Mouse (Mus musculus): ENCODE measurements around the gene Abcd4. TPM values are rescaled to one million over a fixed set of nuclear protein-coding genes. Genes with fewer than 3 reads are reported as not detected.

Abcd4 gene
- polyA plus RNA-seq (2012; rRNA removed), result 1.8 TPM in 2 replicates

GRCm38 (mm10) chr12:84616977-84617630 is at the start of gene Abcd4:
TSS of gene Abcd4 (minus strand) at chr12:84617413.
- Histone ChIP-seq H3K4me3 (ENCODE audit: control insufficient read depth, low read depth, low read length) (peak within 1 kb of the TSS; percentile 82), H3K27me3 (ENCODE audit: control insufficient read depth, insufficient read depth, low read length) (no peaks in the 10 kb centered on the region), H3K27ac (ENCODE audit: control insufficient read depth, insufficient read depth, low read depth, low read length) (peak within 1 kb of the TSS; percentile 9), H3K36me3 (ENCODE audit: control insufficient read depth, insufficient read depth, low read length) (no peaks in the 10 kb centered on the region), H3K4me1 (ENCODE audit: control insufficient read depth, insufficient read depth, low read length) (peaks cover 16% of the 10 kb centered on the region)
- TF ChIP-seq POLR2A (IDR thresholded peaks at IDR 0.05; ENCODE audit: control insufficient read depth, low read depth, low read length), result peak; percentile 50
- peak; percentile 11; the same call in 1 of the 2 replicates for TF ChIP-seq CTCF (IDR thresholded peaks at IDR 0.05; ENCODE audit: control insufficient read depth, insufficient read depth, insufficient replicate concordance, low read depth, low read length)

- no peak for TF ChIP-seq POLR2A (IDR thresholded peaks at IDR 0.05; ENCODE audit: control insufficient read depth, low read depth, low read length)
- peak; percentile 92; the same call in 1 of the 2 replicates for TF ChIP-seq CTCF (IDR thresholded peaks at IDR 0.05; ENCODE audit: control insufficient read depth, insufficient read depth, insufficient replicate concordance, low read depth, low read length)
- no peaks in the 10 kb centered on the region; the same call in 1 of the 2 replicates for H3K27me3 ChIP-seq (ENCODE audit: control insufficient read depth, insufficient read depth, low read length)
- H3K4me3 ChIP-seq (ENCODE audit: control insufficient read depth, low read depth, low read length), result no peak overlapping the region
- no peak overlapping the region for H3K27ac ChIP-seq (ENCODE audit: control insufficient read depth, insufficient read depth, low read depth, low read length)
- H3K4me1 ChIP-seq (ENCODE audit: control insufficient read depth, insufficient read depth, low read length), result no peaks in the 10 kb centered on the region; the same call in none of the 2 replicates
- no peaks in the 10 kb centered on the region for H3K36me3 ChIP-seq (ENCODE audit: control insufficient read depth, insufficient read depth, low read length)
Observed at GRCm38 (mm10) chr12:84653912-84654311, 36.7 kb upstream of the Abcd4 start.

GRCm38 (mm10) chr12:84650234-84650633 is 33.0 kb upstream of the Abcd4 start:
- TF ChIP-seq POLR2A (IDR thresholded peaks at IDR 0.05; ENCODE audit: control insufficient read depth, low read depth, low read length), result no peak
- TF ChIP-seq CTCF (IDR thresholded peaks at IDR 0.05; ENCODE audit: control insufficient read depth, insufficient read depth, insufficient replicate concordance, low read depth, low read length), result no peak
- Histone ChIP-seq H3K36me3 (ENCODE audit: control insufficient read depth, insufficient read depth, low read length) (no peaks in the 10 kb centered on the region), H3K4me3 (ENCODE audit: control insufficient read depth, low read depth, low read length) (peak overlapping the region; percentile 13), H3K27ac (ENCODE audit: control insufficient read depth, insufficient read depth, low read depth, low read length) (no peak overlapping the region), H3K27me3 (ENCODE audit: control insufficient read depth, insufficient read depth, low read length) (no peaks in the 10 kb centered on the region; the same call in 1 of the 2 replicates), H3K4me1 (ENCODE audit: control insufficient read depth, insufficient read depth, low read length) (no peaks in the 10 kb centered on the region; the same call in none of the 2 replicates)

- H3K27me3 ChIP-seq (ENCODE audit: control insufficient read depth, insufficient read depth, low read length), result peaks cover 6% of the 10 kb centered on the region
- H3K4me3 ChIP-seq (ENCODE audit: control insufficient read depth, low read depth, low read length), result peak within 1 kb of the TSS; percentile 49
- no peak for TF ChIP-seq CTCF (IDR thresholded peaks at IDR 0.05; ENCODE audit: control insufficient read depth, insufficient read depth, insufficient replicate concordance, low read depth, low read length)
- TF ChIP-seq POLR2A (IDR thresholded peaks at IDR 0.05; ENCODE audit: control insufficient read depth, low read depth, low read length), result no peak
Observed at GRCm38 (mm10) chr12:84640654-84641053, 23.4 kb upstream of the Abcd4 start, which contains the start of gene Vrtn. TSS of gene Vrtn (plus strand) at chr12:84641019.

GRCm38 (mm10) chr12:84640253-84640652 is 23.0 kb upstream of the Abcd4 start:
- peaks cover 8% of the 10 kb centered on the region for H3K4me1 ChIP-seq (ENCODE audit: control insufficient read depth, insufficient read depth, low read length)
- no peak overlapping the region for H3K4me3 ChIP-seq (ENCODE audit: control insufficient read depth, low read depth, low read length)
- no peaks in the 10 kb centered on the region for H3K36me3 ChIP-seq (ENCODE audit: control insufficient read depth, insufficient read depth, low read length)
- H3K27me3 ChIP-seq (ENCODE audit: control insufficient read depth, insufficient read depth, low read length), result peaks cover 6% of the 10 kb centered on the region
- TF ChIP-seq POLR2A (IDR thresholded peaks at IDR 0.05; ENCODE audit: control insufficient read depth, low read depth, low read length) (no peak), CTCF (IDR thresholded peaks at IDR 0.05; ENCODE audit: control insufficient read depth, insufficient read depth, insufficient replicate concordance, low read depth, low read length) (no peak)
- no peak overlapping the region for H3K27ac ChIP-seq (ENCODE audit: control insufficient read depth, insufficient read depth, low read depth, low read length)

More at GRCm38 (mm10) chr12:84640654-84641053, 23.4 kb upstream of the Abcd4 start, which contains the start of gene Vrtn:
- no peaks in the 10 kb centered on the region for H3K36me3 ChIP-seq (ENCODE audit: control insufficient read depth, insufficient read depth, low read length)
- H3K4me1 ChIP-seq (ENCODE audit: control insufficient read depth, insufficient read depth, low read length), result peaks cover 8% of the 10 kb centered on the region
- no peak within 1 kb of the TSS for H3K27ac ChIP-seq (ENCODE audit: control insufficient read depth, insufficient read depth, low read depth, low read length)

- no peak overlapping the region for H3K27ac ChIP-seq (ENCODE audit: control insufficient read depth, insufficient read depth, low read depth, low read length)
- H3K4me1 ChIP-seq (ENCODE audit: control insufficient read depth, insufficient read depth, low read length), result no peaks in the 10 kb centered on the region
- no peak for TF ChIP-seq POLR2A (IDR thresholded peaks at IDR 0.05; ENCODE audit: control insufficient read depth, low read depth, low read length)
- TF ChIP-seq CTCF (IDR thresholded peaks at IDR 0.05; ENCODE audit: control insufficient read depth, insufficient read depth, insufficient replicate concordance, low read depth, low read length), result no peak
- H3K27me3 ChIP-seq (ENCODE audit: control insufficient read depth, insufficient read depth, low read length), result no peaks in the 10 kb centered on the region
- no peak overlapping the region for H3K4me3 ChIP-seq (ENCODE audit: control insufficient read depth, low read depth, low read length)
- no peaks in the 10 kb centered on the region for H3K36me3 ChIP-seq (ENCODE audit: control insufficient read depth, insufficient read depth, low read length)
Observed at GRCm38 (mm10) chr12:84631867-84632266, 14.7 kb upstream of the Abcd4 start.

- Histone ChIP-seq H3K27ac (ENCODE audit: control insufficient read depth, insufficient read depth, low read depth, low read length) (no peak overlapping the region), H3K27me3 (ENCODE audit: control insufficient read depth, insufficient read depth, low read length) (no peaks in the 10 kb centered on the region), H3K36me3 (ENCODE audit: control insufficient read depth, insufficient read depth, low read length) (no peaks in the 10 kb centered on the region), H3K4me1 (ENCODE audit: control insufficient read depth, insufficient read depth, low read length) (peaks cover 4% of the 10 kb centered on the region), H3K4me3 (ENCODE audit: control insufficient read depth, low read depth, low read length) (no peak overlapping the region)
- TF ChIP-seq CTCF (IDR thresholded peaks at IDR 0.05; ENCODE audit: control insufficient read depth, insufficient read depth, insufficient replicate concordance, low read depth, low read length) (no peak), POLR2A (IDR thresholded peaks at IDR 0.05; ENCODE audit: control insufficient read depth, low read depth, low read length) (no peak)
Observed at GRCm38 (mm10) chr12:84625116-84625515, 7.9 kb upstream of the Abcd4 start.

All from testis, adult 2 months (tissue).